Mouse (Mus musculus): ENCODE measurements at regions not wholly inside any gene's neighbourhood (a gene's known extent, or its start where the extent isn't known, plus 50 kb on each side); places are given as distances from the start of the nearest gene placed in this dataset.

GRCm38 (mm10) chr1:183619451-183620059 is 201.5 kb downstream of the Hhipl2 start:
- DNase-seq (ENCODE audit: extremely low spot score in 1 of 2, low spot score in 1 of 2), result no peak

- no peak for DNase-seq (ENCODE audit: extremely low spot score in 1 of 2, low spot score in 1 of 2)
These were observed 204.3 kb downstream of the Hhipl2 start for GRCm38 (mm10) chr1:183622341-183622740.

GRCm38 (mm10) chr1:183624266-183624665 is 206.3 kb downstream of the Hhipl2 start:
- DNase-seq (ENCODE audit: extremely low spot score in 1 of 2, low spot score in 1 of 2), result no peak

- no peak for DNase-seq (ENCODE audit: extremely low spot score in 1 of 2, low spot score in 1 of 2)
These were observed 215.8 kb downstream of the Hhipl2 start for GRCm38 (mm10) chr1:183633810-183634209.

GRCm38 (mm10) chr1:183634836-183635235 is 216.8 kb downstream of the Hhipl2 start:
- no peak for DNase-seq (ENCODE audit: extremely low spot score in 1 of 2, low spot score in 1 of 2)

- DNase-seq (ENCODE audit: extremely low spot score in 1 of 2, low spot score in 1 of 2), result no peak
These were observed 219.2 kb downstream of the Hhipl2 start for GRCm38 (mm10) chr1:183637214-183637613.

GRCm38 (mm10) chr1:183639332-183639731 is 221.3 kb downstream of the Hhipl2 start:
- DNase-seq (ENCODE audit: extremely low spot score in 1 of 2, low spot score in 1 of 2), result no peak

- DNase-seq (ENCODE audit: extremely low spot score in 1 of 2, low spot score in 1 of 2), result no peak
These were observed 222.6 kb downstream of the Hhipl2 start for GRCm38 (mm10) chr1:183640568-183640967.

- no peak for DNase-seq (ENCODE audit: extremely low spot score in 1 of 2, low spot score in 1 of 2)
These were observed 226.0 kb downstream of the Hhipl2 start for GRCm38 (mm10) chr1:183644001-183644400.

GRCm38 (mm10) chr1:183653878-183654277 is 235.9 kb downstream of the Hhipl2 start:
- no peak for DNase-seq (ENCODE audit: extremely low spot score in 1 of 2, low spot score in 1 of 2)

GRCm38 (mm10) chr1:183657043-183657442 is 239.0 kb downstream of the Hhipl2 start:
- DNase-seq (ENCODE audit: extremely low spot score in 1 of 2, low spot score in 1 of 2), result peak in 1 of 2 experiments; percentile 60

- DNase-seq (ENCODE audit: extremely low spot score in 1 of 2, low spot score in 1 of 2), result no peak
These were observed 242.5 kb downstream of the Hhipl2 start for GRCm38 (mm10) chr1:183660541-183660940.

- no peak for DNase-seq (ENCODE audit: extremely low spot score in 1 of 2, low spot score in 1 of 2)
These were observed 244.5 kb downstream of the Hhipl2 start for GRCm38 (mm10) chr1:183662369-183663043.

GRCm38 (mm10) chr1:183669271-183669670 is 251.3 kb downstream of the Hhipl2 start:
- no peak for DNase-seq (ENCODE audit: extremely low spot score in 1 of 2, low spot score in 1 of 2)

- DNase-seq (ENCODE audit: extremely low spot score in 1 of 2, low spot score in 1 of 2), result peak in 1 of 2 experiments; percentile 29
These were observed 251.7 kb downstream of the Hhipl2 start for GRCm38 (mm10) chr1:183669674-183670073.

- DNase-seq (ENCODE audit: extremely low spot score in 1 of 2, low spot score in 1 of 2), result no peak
These were observed 252.5 kb downstream of the Hhipl2 start for GRCm38 (mm10) chr1:183670542-183670941.

- no peak for DNase-seq (ENCODE audit: extremely low spot score in 1 of 2, low spot score in 1 of 2)
These were observed 253.5 kb downstream of the Hhipl2 start for GRCm38 (mm10) chr1:183671541-183671940.

GRCm38 (mm10) chr1:183672521-183672920 is 254.5 kb downstream of the Hhipl2 start:
- DNase-seq (ENCODE audit: extremely low spot score in 1 of 2, low spot score in 1 of 2), result no peak

- DNase-seq (ENCODE audit: extremely low spot score in 1 of 2, low spot score in 1 of 2), result no peak
These were observed 259.6 kb downstream of the Hhipl2 start for GRCm38 (mm10) chr1:183677585-183677984.

- peak in 1 of 2 experiments; percentile 35 for DNase-seq (ENCODE audit: extremely low spot score in 1 of 2, low spot score in 1 of 2)
These were observed 261.9 kb downstream of the Hhipl2 start for GRCm38 (mm10) chr1:183679949-183680348.

- DNase-seq (ENCODE audit: extremely low spot score in 1 of 2, low spot score in 1 of 2), result no peak
These were observed 268.0 kb downstream of the Hhipl2 start for GRCm38 (mm10) chr1:183686056-183686455.

- DNase-seq (ENCODE audit: extremely low spot score in 1 of 2, low spot score in 1 of 2), result no peak
These were observed 274.7 kb downstream of the Hhipl2 start for GRCm38 (mm10) chr1:183692756-183693155.

All from frontal cortex, adult 2 months (tissue).